Mouse (Mus musculus) embryo, embryonic 10 days (tissue): ENCODE results near the gene Pknox2.

ENCODE experiments used
- DNase-seq: peaks from one replicate; pipeline ENCODE4 v3.0.0-alpha.2; 2015; ENCODE audit warnings: low spot score

Gene Pknox2

GRCm38 (mm10) chr9:36942131-36942530, 205.1 kb downstream of the Pknox2 start:
- DNase-seq = no peak

DNA sequence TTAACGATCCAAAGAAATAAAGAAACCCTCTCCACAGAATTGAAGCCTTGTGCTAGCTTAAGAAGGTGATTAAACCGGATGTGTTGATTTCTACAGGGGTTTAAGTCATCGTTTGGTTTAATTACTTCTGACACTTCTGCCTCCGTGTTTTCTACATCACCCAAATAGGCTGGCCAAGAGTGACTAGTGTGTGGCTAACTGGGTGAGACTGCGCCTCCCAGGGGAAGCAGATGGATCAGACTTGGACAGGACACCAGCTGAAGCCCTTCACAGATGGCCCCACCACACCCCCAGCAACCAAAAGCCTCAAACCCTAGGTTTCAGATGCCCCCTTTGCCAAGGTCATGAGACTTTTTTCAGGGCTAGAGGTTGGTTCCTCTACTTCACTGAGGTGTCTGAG, 205.6 kb downstream of the Pknox2 start:
- DNase-seq = no peak

GRCm38 (mm10) chr9:36938601-36939078, 208.6 kb downstream of the Pknox2 start:
- peak; percentile 28 for DNase-seq

GRCm38 (mm10) chr9:36933813-36934493, 213.3 kb downstream of the Pknox2 start:
- DNase-seq = peak; percentile 88

GRCm38 (mm10) chr9:36932950-36933812, 214.0 kb downstream of the Pknox2 start:
- no peak for DNase-seq

DNA sequence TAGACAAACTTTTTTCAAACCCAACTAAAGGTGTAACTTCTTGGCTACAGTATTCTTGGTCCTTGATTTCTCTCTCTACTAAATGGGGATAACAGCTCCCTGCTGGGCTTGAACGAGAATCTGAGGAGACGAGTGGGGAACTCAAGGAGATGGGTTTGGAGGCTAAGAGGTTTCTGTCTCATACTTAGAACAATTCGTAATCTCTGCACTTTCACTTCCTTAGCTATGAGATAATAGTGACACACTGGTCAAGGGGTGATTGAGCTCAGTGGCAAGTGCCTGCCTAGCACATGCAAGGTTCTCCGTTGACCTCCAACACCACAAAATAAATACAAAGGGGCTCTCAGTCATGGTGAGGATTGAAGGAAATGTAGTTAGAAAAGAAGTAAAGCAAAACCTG, 215.6 kb downstream of the Pknox2 start:
- DNase-seq = no peak

GRCm38 (mm10) chr9:36923753-36924152, 223.5 kb downstream of the Pknox2 start:
- DNase-seq = no peak

DNA sequence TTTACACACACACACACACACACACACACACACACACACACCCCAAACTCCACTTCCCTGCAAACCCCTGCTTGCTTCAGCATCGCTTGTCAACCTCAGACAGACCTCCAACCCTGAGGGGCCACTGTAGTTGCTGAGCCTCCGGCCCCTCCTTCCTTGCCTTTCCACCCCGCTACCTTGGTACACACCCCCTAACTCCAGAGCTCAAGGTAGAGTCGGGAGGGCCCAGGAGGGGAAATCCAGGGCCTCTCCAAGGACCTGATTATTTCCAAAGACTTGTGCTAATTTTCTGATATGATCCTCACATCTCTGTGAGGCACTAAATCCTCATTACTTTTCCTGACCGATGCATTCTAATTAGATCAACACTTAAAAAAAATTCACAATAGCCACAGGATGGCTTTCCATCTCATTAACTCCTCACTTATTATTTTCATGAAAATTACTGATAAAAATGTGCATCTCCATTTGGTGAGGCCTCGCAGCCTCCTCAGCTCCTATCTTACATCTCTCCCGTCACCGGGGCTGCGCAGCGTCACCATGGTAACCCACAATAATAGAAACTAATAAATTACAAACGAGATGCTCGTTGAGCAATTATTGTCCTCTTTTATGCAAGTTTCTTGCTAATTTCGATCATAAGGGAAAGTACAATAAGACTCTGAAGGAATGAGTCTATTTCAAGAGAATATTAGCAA, 225.3 kb downstream of the Pknox2 start:
- DNase-seq = no peak

DNA sequence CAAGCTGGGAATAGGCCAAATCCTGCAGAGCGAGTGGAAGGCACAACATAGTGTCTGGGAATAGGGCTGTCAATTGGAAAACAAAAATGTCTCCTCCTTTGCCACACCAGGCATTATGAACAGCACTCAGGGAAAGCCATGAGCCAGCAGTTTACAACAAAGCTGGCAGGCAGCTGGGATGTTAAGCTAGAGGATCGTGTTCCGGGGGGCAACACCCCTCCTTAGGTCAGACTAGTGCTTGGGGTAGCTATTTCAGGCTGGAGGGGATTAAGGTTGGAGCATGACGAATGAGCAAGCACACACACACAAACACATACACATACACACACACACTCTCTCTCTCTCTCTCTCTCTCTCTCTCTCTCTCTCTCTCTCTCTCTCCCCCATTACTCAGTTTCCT, 227.7 kb downstream of the Pknox2 start:
- DNase-seq = no peak

- no peak for DNase-seq
Measured at GRCm38 (mm10) chr9:36918582-36918981, 228.6 kb downstream of the Pknox2 start.

DNA sequence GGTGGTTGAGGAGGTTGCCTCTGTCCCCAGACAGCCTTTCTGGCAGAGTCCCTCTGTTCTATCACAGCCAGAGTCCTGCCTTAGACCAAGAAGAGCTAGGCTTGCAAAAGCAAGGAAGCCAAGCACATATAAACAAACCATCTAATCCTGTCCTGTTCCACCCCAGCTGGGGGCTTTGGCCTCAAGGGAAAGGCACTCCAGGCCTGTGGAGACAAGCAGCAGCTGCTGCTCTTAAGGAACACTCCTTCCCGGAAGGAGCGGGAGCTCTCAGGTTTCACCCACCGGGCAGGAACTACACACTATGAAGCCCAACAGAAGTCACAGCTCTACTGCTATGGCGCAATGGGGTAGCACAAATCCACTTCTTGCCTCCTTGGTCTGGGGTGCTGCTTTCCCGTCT, 230.3 kb downstream of the Pknox2 start:
- DNase-seq = peak; percentile 56

- peak; percentile 86 for DNase-seq
Measured at GRCm38 (mm10) chr9:36916362-36916761, 230.8 kb downstream of the Pknox2 start.

DNA sequence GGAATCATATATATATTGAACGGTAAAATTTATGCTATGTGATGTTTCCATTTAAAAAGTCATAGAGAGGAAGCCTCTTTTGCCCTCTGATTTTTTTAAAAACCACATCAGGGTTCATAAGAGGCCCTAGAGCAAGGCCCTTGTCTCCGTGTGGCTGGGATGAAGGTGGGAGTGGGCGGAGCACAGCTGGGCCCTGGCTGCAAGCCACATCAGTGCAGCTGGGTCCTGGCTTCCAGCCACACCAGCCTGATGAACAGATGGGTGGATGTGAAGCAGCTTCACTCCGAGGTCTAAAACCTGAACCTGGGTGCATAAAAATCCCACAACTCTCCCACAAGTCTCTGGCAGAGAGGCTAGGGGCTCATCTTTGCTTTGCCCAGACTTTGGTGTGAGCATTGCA, 241.8 kb downstream of the Pknox2 start:
- no peak for DNase-seq

DNA sequence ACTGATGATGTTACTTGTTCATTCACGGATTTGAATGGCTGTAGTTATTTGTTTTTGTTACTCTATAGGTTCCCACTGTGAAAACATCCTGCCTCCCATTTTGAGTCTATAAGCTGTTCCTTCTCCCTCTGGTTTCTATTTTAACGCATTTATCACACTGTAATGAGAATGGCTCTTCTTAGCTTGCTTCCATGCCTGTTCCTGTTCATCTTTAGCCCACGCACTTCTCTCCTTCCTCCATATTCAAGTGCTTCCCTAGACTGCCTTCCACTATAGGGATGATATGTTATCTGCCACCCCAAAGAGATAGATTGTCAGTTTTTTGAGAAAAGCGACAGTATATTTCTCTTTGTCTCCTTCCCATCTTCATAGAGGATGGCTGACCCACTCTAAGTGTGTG, 246.7 kb downstream of the Pknox2 start:
- DNase-seq = no peak

DNA sequence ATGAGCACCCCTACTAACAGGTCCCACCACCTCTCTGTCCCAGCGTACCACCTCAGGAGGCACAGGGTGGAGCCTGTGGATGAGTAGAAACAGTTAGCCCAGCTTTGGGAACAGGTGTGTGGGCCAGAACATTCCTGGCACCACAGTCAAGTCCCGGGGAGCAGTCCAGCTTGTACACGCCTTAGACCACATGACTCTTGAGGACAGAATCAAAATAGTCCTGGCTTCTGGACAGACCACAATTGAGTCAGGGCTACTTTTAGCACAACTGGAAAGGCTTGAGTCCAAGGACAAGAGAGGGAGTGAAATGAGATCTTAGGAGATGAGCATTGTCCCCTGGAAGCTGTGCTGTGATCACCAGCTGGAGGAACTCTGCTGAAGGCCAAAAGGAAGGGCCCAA, 248.6 kb downstream of the Pknox2 start:
- no peak for DNase-seq

DNA sequence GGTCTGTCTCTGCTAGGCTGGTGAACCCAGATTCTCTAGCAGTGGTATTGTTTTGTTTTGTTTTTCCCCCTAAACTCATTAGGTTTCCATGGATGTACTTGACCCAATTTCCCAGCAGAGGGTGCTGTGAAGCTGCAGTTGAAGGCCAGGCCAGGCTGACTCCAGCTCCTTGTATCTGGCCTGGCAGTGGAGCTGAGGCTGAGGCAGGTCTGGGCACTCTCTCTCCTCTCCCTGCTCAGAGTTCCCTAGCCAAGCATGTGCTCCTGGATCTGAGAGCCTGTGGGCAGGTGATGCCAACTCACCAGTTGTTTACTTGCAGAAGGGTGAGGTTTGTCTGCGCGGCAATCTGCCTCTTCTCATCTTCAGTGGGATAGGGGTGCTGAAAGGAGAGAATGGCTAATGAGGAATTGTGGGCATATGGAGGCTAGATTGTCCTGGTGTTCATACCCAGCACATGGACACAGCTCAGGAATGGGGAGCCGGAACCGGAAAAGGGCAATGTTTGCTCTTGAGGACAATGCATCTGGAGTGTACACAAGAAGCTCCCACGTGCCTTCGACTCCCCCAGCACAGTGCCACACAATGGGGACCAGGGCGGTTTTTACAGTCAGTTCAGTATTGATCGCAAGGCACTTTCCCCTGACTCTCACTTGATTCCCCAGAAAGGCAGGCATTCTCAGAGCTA, 252.1 kb downstream of the Pknox2 start:
- DNase-seq = peak; percentile 74

DNA sequence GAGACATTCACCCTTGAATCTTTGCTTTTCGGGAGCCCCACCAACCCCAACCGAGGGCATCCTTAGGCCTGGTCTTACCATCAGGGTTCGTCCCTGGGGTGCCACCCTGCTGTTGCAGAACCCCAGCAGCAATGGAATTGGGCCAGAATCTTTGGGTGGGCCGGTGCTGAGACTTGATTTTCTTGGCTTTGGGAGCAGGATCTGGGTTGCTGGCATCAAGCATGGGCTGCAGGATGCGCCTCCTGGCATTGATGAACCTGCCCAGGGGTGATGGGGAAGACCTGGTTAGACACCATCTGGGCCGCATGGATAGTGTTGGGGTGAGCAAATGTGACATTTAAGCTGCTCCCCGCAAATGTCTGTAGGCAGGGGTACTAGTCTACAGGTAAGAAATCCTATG, 253.0 kb downstream of the Pknox2 start:
- no peak for DNase-seq

GRCm38 (mm10) chr9:36893413-36893990, 253.7 kb downstream of the Pknox2 start:
- no peak for DNase-seq

DNA sequence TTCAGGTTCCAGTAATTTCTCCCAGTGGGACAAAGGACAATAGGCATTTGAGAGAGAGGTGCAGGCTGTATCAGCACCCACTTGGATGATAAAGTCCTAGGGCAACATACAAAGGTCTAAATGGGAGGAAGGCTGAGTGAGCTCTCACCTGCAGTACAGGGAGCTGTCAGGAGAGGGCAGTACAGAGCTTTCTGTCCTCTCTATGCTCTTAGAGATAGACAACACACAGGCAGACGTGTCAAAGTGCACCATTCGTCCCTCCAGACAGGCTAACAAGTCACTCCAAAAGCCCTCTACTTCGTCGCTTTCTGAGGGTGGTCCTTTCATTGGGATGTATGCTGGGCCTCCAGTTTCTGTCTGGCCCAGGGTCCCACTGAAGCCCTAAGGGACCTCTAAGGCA, 256.7 kb downstream of the Pknox2 start:
- peak; percentile 78 for DNase-seq

- peak; percentile 52 for DNase-seq
Measured at GRCm38 (mm10) chr9:36885237-36885636, 262.0 kb downstream of the Pknox2 start.

DNA sequence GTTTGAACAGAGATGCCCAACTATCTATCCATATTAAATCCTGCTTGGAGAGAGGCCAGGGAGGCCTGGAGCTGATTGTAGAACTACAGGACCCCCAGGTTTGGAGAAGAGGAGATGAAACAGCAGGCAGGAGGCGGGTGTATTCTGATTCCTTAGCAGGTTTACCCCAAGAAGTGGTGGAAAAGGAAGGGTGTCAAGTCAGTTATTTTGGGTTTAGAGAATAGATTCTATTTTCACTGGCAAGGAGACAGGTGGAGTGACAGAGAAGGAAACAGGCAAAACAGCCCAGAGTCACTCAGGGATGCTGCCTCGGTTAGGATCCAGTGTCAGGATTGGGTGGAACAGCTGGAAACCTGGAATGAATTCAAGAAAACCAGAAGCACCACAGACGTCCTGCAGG, 263.6 kb downstream of the Pknox2 start:
- DNase-seq = no peak
